Mouse (Mus musculus): ENCODE results near the gene Atr.

The Atr gene

DNA sequence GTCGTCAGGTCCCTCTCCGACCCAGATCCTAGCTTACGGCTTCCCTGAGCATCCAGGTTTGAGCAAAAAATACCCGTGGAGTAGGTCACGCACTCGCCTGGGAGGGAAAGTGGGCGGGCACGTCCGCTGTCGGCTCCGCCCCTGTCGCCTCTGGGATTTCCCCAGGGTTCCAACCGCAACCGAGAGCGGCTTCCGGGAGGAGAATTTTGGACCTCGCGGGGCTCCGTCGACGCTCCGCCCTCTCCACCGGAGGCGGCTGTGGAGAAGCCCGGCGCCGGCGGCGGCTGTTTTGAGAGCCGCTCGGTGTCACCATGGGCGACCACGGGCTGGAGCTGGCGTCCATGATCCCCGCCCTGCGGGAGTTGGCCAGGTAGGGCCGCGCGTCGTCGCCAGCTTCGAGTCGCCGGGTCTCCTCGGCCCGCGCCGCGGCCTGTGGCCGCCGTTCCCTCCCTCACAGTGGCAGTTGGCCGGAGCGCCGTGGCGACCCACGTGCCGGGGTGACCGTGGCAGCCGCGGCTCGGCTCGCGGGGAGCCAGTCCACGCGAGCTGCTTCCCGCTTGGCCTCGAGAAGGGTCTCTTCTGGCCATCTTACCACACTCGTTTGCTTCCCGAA, at the start of gene Atr:
Atr (plus strand) TSS at position 184 of the 613 bp plus-strand sequence.
- DNase-seq (ENCODE audit: low read depth in 1 of 2, low spot score in 2 of 2), result peak; percentile 74 to 89

DNA sequence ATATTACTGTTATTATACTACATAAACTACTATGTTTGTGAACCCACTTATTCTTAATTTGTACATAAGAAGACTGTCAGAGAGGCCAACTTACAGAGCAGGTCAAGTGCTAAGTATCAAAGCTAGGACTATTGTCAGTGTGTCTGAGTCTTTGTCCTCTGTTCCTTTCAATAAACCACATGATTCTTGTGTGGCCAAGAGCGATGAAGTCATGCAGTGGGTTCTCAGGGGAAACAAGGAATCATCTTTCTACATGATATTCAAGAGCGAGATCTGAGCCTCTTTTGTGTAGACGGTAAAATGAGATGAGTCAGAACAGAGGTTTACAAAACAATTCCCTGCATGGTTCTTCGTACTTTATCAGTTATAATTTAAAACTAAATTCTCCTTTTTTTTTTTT, 47.8 kb upstream of the Atr start:
- DNase-seq (ENCODE audit: low read depth in 1 of 2, low spot score in 2 of 2), result no peak

DNA sequence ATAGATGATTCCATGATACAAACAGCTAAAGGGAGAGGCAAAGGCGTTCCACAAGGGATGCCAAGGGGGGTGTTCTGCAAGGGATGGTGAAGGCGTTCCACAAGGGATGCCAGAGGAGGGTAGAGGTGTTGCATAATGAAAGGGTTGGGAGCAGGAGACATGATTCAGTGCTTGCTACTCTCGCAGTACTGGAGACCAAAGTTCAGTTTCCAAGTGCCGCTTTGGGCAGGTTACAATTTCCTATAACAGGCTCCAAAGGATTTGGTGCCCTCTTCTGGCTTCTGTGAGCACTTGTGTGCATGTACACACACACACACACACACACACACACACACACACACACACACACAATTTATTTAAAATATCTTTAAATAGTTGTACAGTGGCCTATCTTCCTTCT, 45.6 kb upstream of the Atr start:
- no peak for DNase-seq (ENCODE audit: low read depth in 1 of 2, low spot score in 2 of 2)

DNA sequence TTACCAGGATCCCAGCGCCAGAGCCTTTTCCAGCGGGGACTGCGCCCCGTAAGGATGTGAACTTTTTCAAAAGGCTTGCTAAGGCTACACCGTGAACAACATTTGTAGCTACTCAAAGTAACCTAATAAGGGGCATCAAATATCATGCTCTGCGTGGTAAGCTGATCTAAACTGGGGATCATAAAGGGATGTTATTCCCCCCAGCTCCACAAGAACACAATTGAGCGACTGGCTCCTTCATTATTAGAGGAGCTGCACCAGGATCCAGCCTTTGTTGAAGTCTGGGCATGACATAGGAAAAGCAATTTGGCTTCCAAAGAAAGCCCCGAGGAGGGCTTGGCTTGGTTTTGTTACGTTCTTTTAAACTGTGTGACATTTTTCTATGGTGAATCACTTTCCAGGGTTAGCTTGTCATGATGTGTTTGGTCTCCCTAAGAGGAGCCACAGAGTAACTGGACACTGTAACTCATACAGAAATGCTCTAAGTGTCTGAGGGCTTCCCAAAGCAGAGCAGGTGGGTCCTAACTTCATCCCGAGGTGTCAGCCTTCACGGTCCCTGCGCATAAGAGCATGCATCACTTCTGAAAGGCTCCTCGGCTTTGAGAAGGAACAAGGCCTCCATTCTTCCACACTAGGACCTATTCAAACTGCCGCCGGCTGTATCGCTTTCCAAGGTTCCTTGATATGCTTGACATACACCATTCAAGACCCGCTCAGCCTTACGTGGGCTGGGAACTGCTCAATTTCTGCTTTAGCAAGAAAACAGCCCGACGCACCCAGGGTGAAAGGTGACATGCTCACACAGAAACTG, 43.5 kb upstream of the Atr start:
- no peak for DNase-seq (ENCODE audit: low read depth in 1 of 2, low spot score in 2 of 2)

DNA sequence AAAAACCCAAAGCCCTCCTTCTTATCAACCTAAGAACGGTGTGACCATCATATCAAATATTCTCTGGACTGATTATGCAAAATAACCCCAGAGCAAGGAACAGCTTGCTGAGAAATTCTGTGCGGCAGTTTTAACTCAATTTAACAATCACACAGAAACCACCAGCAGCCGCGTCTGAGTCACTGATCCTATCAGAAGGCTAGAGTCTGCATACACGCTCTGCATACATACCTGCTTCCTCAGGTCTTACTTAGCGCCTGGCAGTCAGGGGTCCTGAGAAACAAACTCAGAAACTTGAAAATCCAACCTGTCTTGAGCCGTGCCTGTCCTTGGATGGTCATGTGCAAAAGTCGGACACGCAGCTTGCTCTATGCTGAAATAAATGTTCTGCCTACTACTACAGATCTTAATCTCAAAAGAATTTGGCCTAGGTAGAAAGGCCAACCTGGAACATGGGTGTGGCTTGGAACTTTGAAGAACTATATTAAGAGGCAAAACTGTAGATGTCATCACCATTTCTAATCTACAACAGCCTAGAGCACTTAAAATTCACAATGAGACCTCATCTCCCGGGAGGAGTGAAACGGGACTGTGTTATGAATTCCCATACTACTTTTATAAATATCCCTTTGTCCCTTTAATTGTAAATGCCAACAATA, 42.3 kb upstream of the Atr start:
- no peak for DNase-seq (ENCODE audit: low read depth in 1 of 2, low spot score in 2 of 2)

DNA sequence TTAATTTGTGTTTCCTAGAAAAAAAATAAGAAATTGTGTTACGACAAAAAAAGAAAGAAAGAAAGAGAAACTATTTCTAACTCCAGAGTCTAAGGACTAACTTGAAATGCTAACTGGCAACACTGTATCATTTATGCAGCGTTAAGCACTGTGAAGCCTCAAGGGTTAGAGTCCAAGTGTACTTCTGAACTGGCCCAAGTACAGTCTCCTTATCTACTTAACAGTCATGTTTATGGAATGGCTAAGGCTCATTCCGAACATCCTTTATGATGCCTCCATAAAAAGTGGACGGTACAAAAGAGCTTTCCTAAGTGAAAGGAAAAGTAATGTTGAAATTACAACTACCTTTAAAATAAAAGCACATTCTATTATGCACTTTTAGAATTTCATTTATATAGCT, 41.7 kb upstream of the Atr start:
- no peak for DNase-seq (ENCODE audit: low read depth in 1 of 2, low spot score in 2 of 2)

DNA sequence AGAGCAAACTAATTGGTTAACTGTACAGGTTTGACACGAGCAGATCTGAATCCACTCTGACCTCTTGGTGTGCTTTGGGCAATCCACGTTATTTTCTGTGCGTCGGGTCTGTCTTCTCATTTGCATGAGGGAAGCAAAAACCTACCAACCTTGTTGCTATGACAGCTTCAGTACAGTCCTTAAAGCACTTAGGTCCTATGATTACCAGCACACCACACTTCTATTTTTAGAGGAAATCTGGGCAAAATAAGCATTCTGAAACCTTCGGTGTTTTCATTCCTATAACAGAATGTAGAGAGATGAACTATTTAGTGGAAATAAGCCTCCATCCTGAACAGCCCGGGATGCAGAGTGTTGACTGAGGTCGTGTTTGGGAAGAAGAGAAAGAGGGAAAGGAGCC, 34.9 kb upstream of the Atr start:
- DNase-seq (ENCODE audit: low read depth in 1 of 2, low spot score in 2 of 2), result no peak

DNA sequence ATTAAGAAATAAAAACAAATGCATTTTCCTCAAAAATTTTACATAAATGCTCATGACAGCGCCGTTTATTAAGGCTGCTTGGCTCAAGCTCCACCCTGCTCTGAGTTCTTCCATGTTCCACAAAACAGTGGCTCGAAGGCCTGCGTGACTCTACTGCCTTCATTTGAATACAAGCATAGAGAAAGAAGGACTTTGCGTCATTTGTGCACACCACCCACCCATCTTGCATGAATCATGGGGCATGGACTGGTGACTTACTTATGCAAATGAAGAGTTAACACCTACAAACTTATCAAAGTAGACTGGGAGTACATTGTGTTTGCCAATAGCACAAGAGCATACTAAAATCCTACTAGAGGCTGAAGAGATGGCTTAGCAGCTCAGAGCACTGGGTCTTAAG, 29.8 kb upstream of the Atr start:
- no peak for DNase-seq (ENCODE audit: low read depth in 1 of 2, low spot score in 2 of 2)

DNA sequence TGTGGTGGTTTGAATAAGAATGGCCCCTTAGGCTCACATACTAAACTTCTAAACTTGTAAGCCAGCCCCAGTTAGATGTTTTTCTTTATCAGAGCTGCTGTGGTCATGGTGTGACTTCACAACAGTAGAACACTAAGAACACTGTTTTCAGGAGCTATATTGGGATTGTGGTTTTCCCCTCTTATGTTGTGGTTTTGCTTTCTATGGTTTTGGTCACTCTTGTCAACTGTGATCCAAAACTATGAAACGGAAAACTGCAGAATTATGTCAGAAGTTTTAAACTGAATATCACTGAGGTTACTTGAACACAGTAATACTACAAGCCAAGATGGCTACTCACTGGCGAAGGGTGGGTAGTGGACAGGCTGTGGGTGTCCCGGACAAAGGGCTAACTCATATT, 24.6 kb upstream of the Atr start:
- no peak for DNase-seq (ENCODE audit: low read depth in 1 of 2, low spot score in 2 of 2)

DNA sequence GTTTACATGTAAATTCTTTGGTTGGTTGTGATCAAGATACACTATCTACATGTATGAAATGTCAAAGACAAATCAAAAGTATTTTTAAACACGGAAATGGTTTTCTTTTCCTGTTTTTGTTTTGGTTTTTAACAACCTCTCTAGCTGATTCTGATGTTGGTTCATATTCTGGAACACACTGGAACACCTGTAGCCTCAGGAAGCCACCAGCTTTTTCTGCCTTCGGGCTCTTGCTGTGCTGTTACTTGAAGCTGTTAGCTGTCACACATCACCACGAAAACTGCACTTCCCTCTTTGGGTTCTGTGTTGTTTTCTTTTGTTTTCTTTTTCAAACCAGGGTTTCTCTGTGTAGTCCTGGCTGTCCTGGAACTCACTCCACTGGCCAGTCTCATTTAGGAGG, 22.6 kb upstream of the Atr start:
- DNase-seq (ENCODE audit: low read depth in 1 of 2, low spot score in 2 of 2), result no peak

DNA sequence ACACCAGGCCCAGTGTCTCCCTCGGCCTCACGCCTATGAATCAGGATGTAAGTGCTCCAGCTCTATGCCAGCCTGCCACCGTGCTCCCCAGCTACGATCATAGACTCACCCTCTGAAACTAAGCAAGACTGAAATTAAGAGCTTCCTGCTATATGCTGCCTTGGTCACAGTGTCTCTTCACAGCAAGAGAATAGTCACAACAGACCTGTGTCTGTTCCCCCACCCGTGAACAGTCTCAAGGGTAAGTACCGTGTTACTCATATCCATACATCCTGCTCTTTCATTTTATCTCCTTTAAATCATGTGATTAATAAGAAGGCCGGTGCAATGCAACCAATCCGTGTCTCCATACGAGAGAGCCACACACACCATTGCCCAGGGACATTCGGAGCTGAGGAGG, 21.7 kb upstream of the Atr start:
- no peak for DNase-seq (ENCODE audit: low read depth in 1 of 2, low spot score in 2 of 2)

DNA sequence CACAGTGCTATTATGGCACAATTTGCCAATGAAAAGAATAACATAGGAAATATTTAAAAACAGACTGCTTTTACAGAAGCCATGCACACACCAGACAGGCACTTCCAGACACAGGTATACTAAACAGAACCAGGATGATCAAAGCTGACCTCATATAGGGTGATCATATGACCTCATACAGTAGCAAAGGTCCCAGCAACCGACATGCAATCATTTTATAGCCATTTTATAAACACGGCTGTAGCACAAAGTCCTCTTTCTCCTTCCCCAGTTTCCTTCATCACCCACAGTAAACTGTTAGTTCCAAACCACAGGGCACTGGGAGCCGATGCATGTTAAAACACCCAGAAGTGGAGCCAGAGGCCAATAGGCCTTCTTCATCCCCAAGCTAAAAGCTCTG, 18.0 kb upstream of the Atr start:
- no peak for DNase-seq (ENCODE audit: low read depth in 1 of 2, low spot score in 2 of 2)

DNA sequence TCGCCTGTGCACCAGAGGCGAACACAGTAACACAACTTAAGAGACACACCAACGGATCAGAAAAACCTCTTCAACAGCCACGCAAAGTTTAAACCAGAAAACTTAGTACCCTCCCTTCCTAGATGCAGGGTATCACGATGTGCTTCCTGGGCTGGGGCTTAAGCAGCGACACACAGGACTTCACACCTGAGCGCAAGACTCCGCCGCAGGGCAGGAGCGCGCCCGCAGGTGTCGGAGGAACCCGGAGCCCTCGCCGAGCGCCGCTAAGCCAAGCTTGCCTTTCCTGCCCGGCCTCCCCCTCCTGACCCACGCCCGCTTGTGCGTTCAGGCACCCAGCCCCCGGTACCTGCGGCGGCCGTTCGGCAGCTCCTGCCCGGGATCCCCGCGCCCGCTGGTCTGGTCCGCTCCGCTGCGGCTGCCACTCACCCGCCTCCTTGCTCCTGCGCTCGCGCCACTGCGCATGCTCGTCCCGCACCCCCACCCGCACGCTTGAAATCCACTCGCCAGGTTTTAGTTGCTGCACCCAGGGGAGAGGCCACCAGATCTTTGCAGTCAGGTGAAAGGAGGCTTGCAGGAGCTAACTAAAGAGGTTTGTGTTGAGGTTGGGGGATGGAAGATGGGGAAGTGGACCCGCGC, 12.5 kb upstream of the Atr start, which contains the start of gene Pls1:
Pls1 (minus strand) TSS at position 487 of the 636 bp plus-strand sequence.
- DNase-seq (ENCODE audit: low read depth in 1 of 2, low spot score in 2 of 2), result peak; percentile 21 to 32

DNA sequence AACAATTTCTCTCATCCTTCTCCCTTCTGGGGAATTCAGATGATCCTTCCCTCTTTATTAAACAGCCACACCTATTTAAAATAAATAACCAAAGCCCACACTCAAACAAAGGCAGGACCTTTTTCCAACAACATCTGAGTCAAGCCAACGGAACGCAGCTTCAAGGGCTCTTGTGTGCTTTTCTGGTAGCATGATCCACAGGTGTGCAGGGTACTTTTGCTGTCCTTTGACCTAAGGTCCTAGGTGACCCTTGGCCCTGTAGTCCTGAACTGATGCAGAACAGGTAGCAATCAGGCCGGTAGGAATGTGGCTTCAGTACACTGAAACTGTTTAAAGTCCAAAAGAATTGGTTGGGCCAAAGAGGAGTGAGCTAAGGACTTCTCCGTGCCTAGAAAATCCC, 11.7 kb upstream of the Atr start:
- DNase-seq (ENCODE audit: low read depth in 1 of 2, low spot score in 2 of 2), result no peak

DNA sequence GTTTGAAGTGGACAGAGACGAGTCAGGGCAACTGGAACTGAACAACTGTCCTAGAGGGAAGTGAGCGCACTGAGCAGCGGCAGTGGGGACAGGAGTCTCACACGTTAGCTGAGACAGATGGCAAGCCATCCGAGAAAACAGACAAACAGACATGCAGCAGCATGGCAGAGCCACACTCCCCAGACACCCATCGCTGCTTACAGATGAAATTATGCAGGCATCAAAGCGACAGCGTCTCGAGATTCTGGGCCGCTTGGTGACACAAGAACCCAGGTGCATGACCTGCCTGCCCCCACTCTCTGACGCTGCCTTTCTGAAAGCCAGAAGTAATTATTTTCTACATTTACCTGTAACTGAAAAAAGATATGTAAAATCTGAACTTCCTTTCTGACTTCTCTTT, 5.7 kb upstream of the Atr start:
- DNase-seq (ENCODE audit: low read depth in 1 of 2, low spot score in 2 of 2), result no peak

DNA sequence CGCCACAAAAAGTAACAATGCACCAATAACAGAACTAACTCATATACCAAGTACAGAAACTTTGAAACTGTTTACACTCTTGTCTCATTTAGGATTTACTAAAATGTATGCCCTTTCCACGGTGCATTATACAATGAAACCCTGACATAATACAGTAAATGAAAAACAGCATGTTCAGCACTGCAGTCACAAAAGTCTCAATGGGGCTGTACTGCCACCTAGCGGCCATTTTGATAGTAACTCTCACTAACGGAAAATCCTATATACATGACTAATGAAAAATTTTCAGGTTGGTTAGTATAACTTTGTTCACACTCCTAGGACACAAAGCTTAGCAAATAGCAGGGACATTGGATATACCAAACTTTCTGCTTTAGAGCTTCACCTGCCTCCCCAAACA, 4.5 kb upstream of the Atr start:
- DNase-seq (ENCODE audit: low read depth in 1 of 2, low spot score in 2 of 2), result peak in 1 of 2 experiments; percentile 31

DNA sequence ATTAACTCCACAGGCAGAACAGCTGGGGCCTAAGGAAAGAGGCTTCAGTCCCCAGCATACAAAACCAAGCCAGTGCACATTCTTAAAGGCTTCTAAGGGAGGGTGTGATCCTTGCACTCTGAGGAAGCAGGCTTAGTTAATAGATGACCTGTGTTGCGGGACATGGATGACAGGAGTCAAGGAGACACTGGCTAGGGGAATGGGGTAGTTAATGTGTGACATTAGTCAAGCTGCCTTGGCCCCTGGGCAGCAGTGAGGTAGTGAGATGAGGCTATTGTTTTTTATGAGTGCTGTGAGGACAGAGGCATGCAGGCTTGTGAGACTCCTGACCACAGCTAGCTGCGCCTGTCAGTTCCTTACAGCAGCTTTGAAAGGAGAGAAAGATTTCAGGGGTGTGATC, 2.5 kb upstream of the Atr start:
- no peak for DNase-seq (ENCODE audit: low read depth in 1 of 2, low spot score in 2 of 2)

DNA sequence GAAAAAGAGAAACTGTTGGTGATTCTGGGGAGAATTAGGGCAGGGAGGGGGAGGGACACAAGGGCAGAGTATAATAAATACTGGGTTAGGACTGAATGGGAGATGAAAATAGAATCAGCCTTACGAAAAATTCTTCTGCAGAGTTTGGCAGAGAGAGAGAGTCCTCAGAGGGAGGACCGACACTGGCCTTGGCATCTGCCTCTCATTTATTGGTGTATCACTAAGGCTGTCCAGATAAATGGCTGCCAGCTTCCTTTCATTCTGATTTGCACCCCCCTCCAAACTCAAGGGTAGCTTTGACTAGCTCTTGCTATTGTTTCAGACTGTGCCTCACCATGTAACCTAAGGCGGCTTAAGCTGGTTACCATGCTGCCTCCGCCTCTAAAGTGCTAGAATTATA, 1.4 kb upstream of the Atr start:
- DNase-seq (ENCODE audit: low read depth in 1 of 2, low spot score in 2 of 2), result no peak

DNA sequence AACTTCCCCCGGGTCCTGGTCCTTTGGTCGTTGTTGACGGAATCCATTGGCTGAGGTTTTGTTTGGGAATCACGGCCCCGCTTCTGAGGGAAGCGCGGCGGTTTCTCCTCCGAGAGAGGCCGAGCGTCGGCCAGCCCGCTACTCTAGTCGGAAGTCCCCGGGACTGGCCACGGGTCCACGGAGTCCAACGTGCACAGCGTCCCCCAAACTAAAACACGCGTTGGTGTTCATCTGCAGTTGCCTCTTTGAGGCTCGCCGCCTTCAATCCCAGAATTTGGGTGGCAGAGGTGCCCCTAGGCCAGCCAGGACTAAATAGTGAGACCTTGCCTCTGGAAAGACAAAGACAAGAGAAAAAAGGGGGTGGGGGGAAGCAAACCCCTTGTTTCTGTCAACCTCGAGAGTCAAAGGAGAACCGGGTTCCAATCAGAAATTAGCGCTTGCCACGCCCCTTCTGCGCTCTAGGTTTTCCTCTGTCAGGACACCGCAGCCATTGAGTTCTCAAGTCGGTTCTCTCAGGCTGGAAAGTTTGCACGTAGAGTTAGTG, 702 bp downstream of the Atr start:
- DNase-seq (ENCODE audit: low read depth in 1 of 2, low spot score in 2 of 2), result no peak

DNA sequence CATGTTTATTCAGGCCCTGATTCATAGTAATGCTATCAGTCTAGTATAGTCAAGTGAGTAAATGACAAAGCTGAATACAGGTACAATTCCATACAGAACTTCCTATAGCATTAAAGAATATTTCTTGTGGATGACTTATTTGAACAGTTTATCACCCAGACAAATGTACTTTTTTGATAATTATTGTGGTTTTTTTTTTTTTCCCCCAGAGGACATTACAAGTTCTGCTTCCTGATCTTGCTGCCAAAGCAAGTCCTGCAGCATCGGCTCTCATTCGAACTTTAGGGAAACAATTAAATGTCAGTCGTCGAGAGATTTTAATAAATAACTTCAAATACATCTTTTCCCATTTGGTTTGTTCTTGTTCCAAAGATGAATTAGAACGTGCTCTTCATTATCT, 20.8 kb downstream of the Atr start:
- no peak for DNase-seq (ENCODE audit: low read depth in 1 of 2, low spot score in 2 of 2)

DNA sequence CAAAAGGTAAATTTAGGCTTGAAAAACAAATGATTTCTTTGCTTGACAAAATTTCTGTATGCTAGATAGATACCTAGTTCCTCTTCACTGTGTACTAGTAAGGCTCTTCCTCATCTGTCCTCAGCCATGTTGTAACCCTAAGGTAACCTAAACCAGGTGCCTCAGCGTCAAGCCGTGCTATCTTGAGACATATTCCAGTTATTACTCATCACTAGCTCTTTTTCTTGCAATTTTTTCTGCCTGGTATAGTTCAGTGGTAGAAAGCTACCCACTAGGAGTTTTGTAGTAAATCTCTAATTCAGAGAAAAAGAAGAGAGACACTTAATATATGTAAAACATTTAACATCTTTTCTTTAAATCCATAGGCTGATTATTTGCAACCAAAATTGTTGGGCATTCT, 25.4 kb downstream of the Atr start:
- DNase-seq (ENCODE audit: low read depth in 1 of 2, low spot score in 2 of 2), result no peak

DNA sequence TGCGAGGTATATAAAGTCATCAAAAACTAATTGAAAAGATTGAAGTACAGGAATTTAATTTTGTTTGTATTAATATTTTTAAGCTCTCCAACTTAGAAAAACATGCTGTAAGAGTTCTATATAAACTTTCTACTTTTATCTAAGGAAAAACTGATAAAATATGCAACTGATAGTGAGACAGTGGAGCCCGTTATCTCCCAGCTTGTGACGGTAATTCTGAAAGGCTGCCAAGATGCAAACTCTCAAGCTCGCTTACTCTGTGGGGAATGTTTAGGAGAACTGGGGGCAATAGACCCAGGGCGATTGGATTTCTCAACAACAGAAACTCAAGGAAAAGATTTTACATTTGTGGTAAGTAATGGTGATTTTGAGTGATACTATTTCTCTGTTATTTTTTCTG, 40.0 kb downstream of the Atr start:
- DNase-seq (ENCODE audit: low read depth in 1 of 2, low spot score in 2 of 2), result no peak
